Mouse (Mus musculus): ENCODE data around the gene Ccdc194. TPM values are rescaled to one million over a fixed set of nuclear protein-coding genes. Genes with fewer than 3 reads are reported as not detected.

Gene Ccdc194
- polyA plus RNA-seq, 1 experiment from 2014 or later = 0.24 TPM

GRCm38 (mm10) chr8:71470146-71470912 lies 55.2 kb downstream of the Ccdc194 start:
- Histone ChIP-seq H3K9ac (peak overlapping the region; percentile 84; the same call in 1 of the 2 replicates), H3K27me3 (replicated peaks) (no peaks in the 10 kb centered on the region), H3K36me3 (peaks cover 43% of the 10 kb centered on the region), H3K9me3 (no peaks in the 10 kb centered on the region), H3K4me3 (peak overlapping the region; percentile 84), H3K27ac (no peak overlapping the region), H3K4me2 (replicated peaks) (peak overlapping the region; percentile 76), H3K4me1 (peaks cover 22% of the 10 kb centered on the region)
- ATAC-seq (ENCODE audit: low FRiP score, low read depth) = no peak
- WGBS = 94% methylated on average over 3 of the region's 3 CpGs

Other genes starting within 250 kb of the Ccdc194 start
- 82.8 and 91.6 TPM in 2 replicates for gene Use1, start 158.9 kb downstream of the Ccdc194 start, polyA plus RNA-seq (2016; fragmentation: Nextera tagmentation; extraction: Ambion mirVana)
- 5.3 and 5.7 TPM in 2 replicates for gene Ocel1, start 154.4 kb downstream of the Ccdc194 start, polyA plus RNA-seq (2016; fragmentation: Nextera tagmentation; extraction: Ambion mirVana)
- 61.5 and 67.0 TPM in 2 replicates for gene Nr2f6, start 143.8 kb downstream of the Ccdc194 start, polyA plus RNA-seq (2016; fragmentation: Nextera tagmentation; extraction: Ambion mirVana)
- gene Ushbp1, start 129.9 kb downstream of the Ccdc194 start, polyA plus RNA-seq (2016; fragmentation: Nextera tagmentation; extraction: Ambion mirVana) = 6.0 and 6.8 TPM in 2 replicates
- 95.6 and 100 TPM in 2 replicates for gene Babam1, start 128.8 kb downstream of the Ccdc194 start, polyA plus RNA-seq (2016; fragmentation: Nextera tagmentation; extraction: Ambion mirVana)
- 24.0 and 26.6 TPM in 2 replicates for gene Ankle1, start 119.7 kb downstream of the Ccdc194 start, polyA plus RNA-seq (2016; fragmentation: Nextera tagmentation; extraction: Ambion mirVana)
- gene Abhd8, start 62.1 kb downstream of the Ccdc194 start, polyA plus RNA-seq (2016; fragmentation: Nextera tagmentation; extraction: Ambion mirVana) = 121 and 128 TPM in 2 replicates
- 234 and 246 TPM in 2 replicates for gene Mrpl34, start 60.8 kb downstream of the Ccdc194 start, polyA plus RNA-seq (2016; fragmentation: Nextera tagmentation; extraction: Ambion mirVana)
- 189 and 194 TPM in 2 replicates for gene Dda1, start 56.5 kb downstream of the Ccdc194 start, polyA plus RNA-seq (2016; fragmentation: Nextera tagmentation; extraction: Ambion mirVana)
- gene Ano8, start 39.7 kb downstream of the Ccdc194 start, polyA plus RNA-seq (2016; fragmentation: Nextera tagmentation; extraction: Ambion mirVana) = 19.7 and 23.7 TPM in 2 replicates
- 13.6 and 16.3 TPM in 2 replicates for gene Gtpbp3, start 37.6 kb downstream of the Ccdc194 start, polyA plus RNA-seq (2016; fragmentation: Nextera tagmentation; extraction: Ambion mirVana)
- 41.7 and 48.7 TPM in 2 replicates for gene Plvap, start 14.0 kb downstream of the Ccdc194 start, polyA plus RNA-seq (2016; fragmentation: Nextera tagmentation; extraction: Ambion mirVana)
- gene Bst2, start 11.7 kb upstream of the Ccdc194 start, polyA plus RNA-seq (2016; fragmentation: Nextera tagmentation; extraction: Ambion mirVana) = 13.8 and 16.4 TPM in 2 replicates
- 62.6 and 65.8 TPM in 2 replicates for gene Mvb12a, start 17.2 kb upstream of the Ccdc194 start, polyA plus RNA-seq (2016; fragmentation: Nextera tagmentation; extraction: Ambion mirVana)
- gene Tmem221, start 33.2 kb upstream of the Ccdc194 start, polyA plus RNA-seq (2016; fragmentation: Nextera tagmentation; extraction: Ambion mirVana) = 0.11 and 0.13 TPM in 2 replicates
- not detected in 2 replicates for gene Nxnl1, start 40.9 kb upstream of the Ccdc194 start, polyA plus RNA-seq (2016; fragmentation: Nextera tagmentation; extraction: Ambion mirVana)
- gene Slc27a1, start 43.2 kb upstream of the Ccdc194 start, polyA plus RNA-seq (2016; fragmentation: Nextera tagmentation; extraction: Ambion mirVana) = 46.1 and 46.5 TPM in 2 replicates
- 198 and 217 TPM in 2 replicates for gene Pgls, start 66.5 kb upstream of the Ccdc194 start, polyA plus RNA-seq (2016; fragmentation: Nextera tagmentation; extraction: Ambion mirVana)
- 4.9 and 6.1 TPM in 2 replicates for gene Fam129c, start 71.9 kb upstream of the Ccdc194 start, polyA plus RNA-seq (2016; fragmentation: Nextera tagmentation; extraction: Ambion mirVana)
- 60.9 and 67.2 TPM in 2 replicates for gene Colgalt1, start 85.3 kb upstream of the Ccdc194 start, polyA plus RNA-seq (2016; fragmentation: Nextera tagmentation; extraction: Ambion mirVana)
- gene Unc13a, start 146.0 kb upstream of the Ccdc194 start, polyA plus RNA-seq (2016; fragmentation: Nextera tagmentation; extraction: Ambion mirVana) = 16.3 and 16.7 TPM in 2 replicates
- 3.8 and 4.2 TPM in 2 replicates for gene Jak3, start 150.6 kb upstream of the Ccdc194 start, polyA plus RNA-seq (2016; fragmentation: Nextera tagmentation; extraction: Ambion mirVana)
- 1.2 TPM in 1 of 2 replicates, not detected in the other for gene Insl3, start 163.5 kb upstream of the Ccdc194 start, polyA plus RNA-seq (2016; fragmentation: Nextera tagmentation; extraction: Ambion mirVana)
- 0.54 and 0.67 TPM in 2 replicates for gene B3gnt3, start 176.1 kb upstream of the Ccdc194 start, polyA plus RNA-seq (2016; fragmentation: Nextera tagmentation; extraction: Ambion mirVana)
- 34.4 and 38.4 TPM in 2 replicates for gene Fcho1, start 200.0 kb upstream of the Ccdc194 start, polyA plus RNA-seq (2016; fragmentation: Nextera tagmentation; extraction: Ambion mirVana)

Measured in neural tube, embryonic 12.5 days (tissue).